Mouse (Mus musculus) midbrain, postnatal 0 days (tissue): ENCODE measurements around the gene Gatd1. TPM values are rescaled to one million over a fixed set of nuclear protein-coding genes. Genes with fewer than 3 reads are reported as not detected.
"Not testable (repeated sequence)": the region's sequence is repeated elsewhere in the genome, so short reads cannot be mapped to it uniquely, and the experiment has no call there.

Experiments used
- ATAC-seq: fragments of 200-750 bp; cut with Nextera tagmentation; 2 replicates; pipeline ENCODE4 v1.8.0; 2017; ENCODE audit warnings: moderate number of reproducible peaks, mild to moderate bottlenecking, moderate TSS enrichment, moderate library complexity; ENCODE audit not compliant: low FRiP score
- DNase-seq: peaks from one replicate; pipeline ENCODE4 v3.0.0-alpha.2; 2015; ENCODE audit warnings: low spot score
- H3K27ac ChIP-seq: fragments of 300-500 bp; sonication (generic); 2 replicates; pipeline ENCODE4 v1.5.1; 2014; ENCODE audit warnings: low read depth, mild to moderate bottlenecking, low read length, mixed read lengths
- H3K27me3 ChIP-seq: fragments of 300-500 bp; sonication (generic); 2 replicates; pipeline ENCODE4 v1.6.1; 2014; ENCODE audit warnings: low read length, control low read depth, mixed read lengths; ENCODE audit not compliant: insufficient read depth
- H3K36me3 ChIP-seq: fragments of 300-500 bp; sonication (generic); 2 replicates; pipeline ENCODE4 v1.6.1; 2014; ENCODE audit warnings: low read length, control low read depth, mixed read lengths; ENCODE audit not compliant: insufficient read depth
- H3K4me1 ChIP-seq: fragments of 300-500 bp; sonication (generic); 2 replicates; pipeline ENCODE4 v1.6.1; 2014; ENCODE audit warnings: mild to moderate bottlenecking, control low read depth, antibody characterized with exemption, low read length, mixed read lengths; ENCODE audit not compliant: insufficient read depth
- H3K4me2 ChIP-seq: fragments of 300-500 bp; sonication (generic); 2 replicates; pipeline ENCODE4 v1.6.1; 2014; ENCODE audit warnings: low read depth, mild to moderate bottlenecking, low read length, mixed read lengths; ENCODE audit not compliant: poor library complexity, severe bottlenecking
- H3K4me3 ChIP-seq: fragments of 300-500 bp; sonication (generic); 2 replicates; pipeline ENCODE4 v1.5.1; 2014; ENCODE audit warnings: low read depth, mild to moderate bottlenecking, low read length, moderate library complexity
- H3K9ac ChIP-seq: fragments of 300-500 bp; sonication (generic); replicated peaks from 2 replicates; pipeline ENCODE4 v1.6.1; 2014; ENCODE audit warnings: mild to moderate bottlenecking, low read length, moderate library complexity, mixed read lengths; ENCODE audit not compliant: poor library complexity, severe bottlenecking
- H3K9me3 ChIP-seq: fragments of 300-500 bp; sonication (generic); 2 replicates; pipeline ENCODE4 v1.6.1; 2016; ENCODE audit warnings: low read length, control low read depth
- CTCF ChIP-seq: IDR thresholded peaks from 2 replicates; pipeline ENCODE4 v1.5.1; 2016; ENCODE audit warnings: antibody characterized with exemption, mild to moderate bottlenecking
- WGBS: fragments of 180-500 bp; shearing (Covaris S2); extraction: QIAGEN DNeasy Blood & Tissue Kit; methylation state at CpG from one replicate; pipeline ENCODE4 v1.1.7; 2014; 5-methylcytosine and 5-hydroxymethylcytosine counted together
- polyA plus RNA-seq: library from polyadenylated mRNA; unstranded; fragments of >200 nt; fragmentation: Nextera tagmentation; extraction: Ambion mirVana; gene quantifications from 2 replicates; pipeline ENCODE4 v1.2.1, GENCODE M21; 2015
- total RNA-seq: library from RNA; depleted of rRNA; stranded (reverse); fragments of >200 nt; gene quantifications from 2 replicates; pipeline ENCODE4 v1.2.3, GENCODE M21; 2014

Gatd1 gene
- total and polyA plus RNA-seq, 2 experiments from 2014 or later: 48.9 to 72.9 TPM

DNA sequence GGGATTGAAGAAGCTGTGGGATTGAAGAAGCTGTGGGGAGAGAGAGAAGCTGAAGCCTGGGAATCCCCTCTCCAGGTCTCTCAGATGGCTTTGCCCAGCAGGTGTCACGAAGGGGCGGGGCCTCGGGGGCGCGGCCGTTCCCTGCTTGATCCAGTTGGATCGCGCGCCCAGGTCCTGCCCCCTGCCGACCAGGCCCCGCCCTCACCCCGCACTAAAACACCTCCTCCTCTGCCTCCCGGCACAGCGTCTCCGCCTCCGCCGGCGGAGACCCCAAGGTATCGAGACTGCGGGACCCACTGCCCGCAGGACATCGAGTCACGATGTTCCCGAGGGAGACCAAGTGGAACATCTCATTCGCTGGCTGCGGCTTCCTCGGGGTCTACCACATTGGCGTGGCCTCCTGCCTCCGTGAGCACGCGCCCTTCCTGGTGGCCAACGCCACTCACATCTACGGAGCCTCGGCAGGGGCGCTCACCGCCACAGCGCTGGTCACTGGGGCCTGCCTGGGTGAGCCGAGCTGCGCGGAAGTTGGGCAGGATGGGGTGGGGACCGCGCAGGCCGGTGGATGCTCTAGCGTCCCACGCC is 41.1 kb upstream of the Gatd1 start, which contains the start of gene Pnpla2:
TSS of gene Pnpla2 (plus strand) at position 232 of the 585 bp plus-strand sequence.
- Histone ChIP-seq H3K27ac (peak within 1 kb of the TSS; percentile 76), H3K4me2 (peak within 1 kb of the TSS; percentile 89), H3K4me3 (peak within 1 kb of the TSS; percentile 74), H3K4me1 (peaks cover 5% of the 10 kb centered on the region; the same call in 1 of the 2 replicates), H3K9me3 (no peaks in the 10 kb centered on the region), H3K9ac (peak within 1 kb of the TSS; percentile 74), H3K27me3 (no peaks in the 10 kb centered on the region), H3K36me3 (peaks cover 35% of the 10 kb centered on the region)
- WGBS: under 1% methylated on average over 42 of the region's 45 CpGs
- DNase-seq: peak; percentile 91
- peak; percentile 45; the same call in 1 of the 2 replicates for TF ChIP-seq CTCF
- ATAC-seq: peak; percentile 81

DNA sequence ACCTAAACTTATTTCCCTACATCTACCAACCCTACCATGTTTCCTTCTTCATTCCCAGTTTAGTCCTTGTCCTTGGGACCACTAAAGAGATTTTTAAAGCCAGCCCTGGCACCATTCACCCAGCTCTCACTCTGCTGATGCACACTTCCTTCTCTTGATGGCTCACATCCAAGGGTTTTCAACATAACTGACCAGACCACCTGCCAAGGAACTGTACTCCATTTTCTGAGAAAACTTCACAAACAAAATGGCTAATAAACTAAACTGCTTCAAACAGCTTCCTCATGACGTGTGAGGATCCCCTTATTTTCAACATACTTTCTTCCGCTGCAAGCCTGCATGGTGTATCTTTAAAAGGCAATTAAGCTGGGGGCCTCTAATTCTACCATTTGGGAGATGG is 39.7 kb upstream of the Gatd1 start:
- no peak for DNase-seq
- Histone ChIP-seq H3K4me1 (peaks cover 5% of the 10 kb centered on the region; the same call in 1 of the 2 replicates), H3K4me3 (no peak overlapping the region), H3K9ac (no peak overlapping the region), H3K9me3 (no peaks in the 10 kb centered on the region), H3K27me3 (no peaks in the 10 kb centered on the region), H3K36me3 (peaks cover 23% of the 10 kb centered on the region), H3K27ac (no peak overlapping the region), H3K4me2 (no peak overlapping the region)
- ATAC-seq: no peak
- WGBS: 75% methylated on average over 2 of the region's 2 CpGs
- TF ChIP-seq CTCF: no peak

- Histone ChIP-seq H3K4me3 (no peak overlapping the region), H3K27ac (no peak overlapping the region), H3K36me3 (peaks cover 14% of the 10 kb centered on the region), H3K9ac (no peak overlapping the region), H3K27me3 (no peaks in the 10 kb centered on the region), H3K4me2 (no peak overlapping the region), H3K4me1 (peaks cover 5% of the 10 kb centered on the region), H3K9me3 (no peaks in the 10 kb centered on the region)
- no peak for TF ChIP-seq CTCF
- ATAC-seq (no peak), DNase-seq (no peak)
Observed at GRCm38 (mm10) chr7:141451928-141452327, 38.0 kb upstream of the Gatd1 start.

- H3K4me1 ChIP-seq: no peaks in the 10 kb centered on the region; the same call in 1 of the 2 replicates
- no peaks in the 10 kb centered on the region for H3K27me3 ChIP-seq
- peak; percentile 91 for ATAC-seq
- H3K9ac ChIP-seq: peak within 1 kb of the TSS; percentile 89
- peak within 1 kb of the TSS; percentile 54 for H3K4me3 ChIP-seq
- H3K9me3 ChIP-seq: no peaks in the 10 kb centered on the region
- peaks cover 14% of the 10 kb centered on the region for H3K36me3 ChIP-seq
- peak within 1 kb of the TSS; percentile 64 for H3K4me2 ChIP-seq
- DNase-seq: peak; percentile 98
- peak; percentile 29; the same call in 1 of the 2 replicates for TF ChIP-seq CTCF
- under 1% methylated on average over 61 of the region's 63 CpGs for WGBS
- peak within 1 kb of the TSS; percentile 93 for H3K27ac ChIP-seq
Observed at GRCm38 (mm10) chr7:141447110-141447991, 33.4 kb upstream of the Gatd1 start, which contains the start of gene Rplp2. Rplp2 (plus strand) TSS chr7:141447370.

DNA sequence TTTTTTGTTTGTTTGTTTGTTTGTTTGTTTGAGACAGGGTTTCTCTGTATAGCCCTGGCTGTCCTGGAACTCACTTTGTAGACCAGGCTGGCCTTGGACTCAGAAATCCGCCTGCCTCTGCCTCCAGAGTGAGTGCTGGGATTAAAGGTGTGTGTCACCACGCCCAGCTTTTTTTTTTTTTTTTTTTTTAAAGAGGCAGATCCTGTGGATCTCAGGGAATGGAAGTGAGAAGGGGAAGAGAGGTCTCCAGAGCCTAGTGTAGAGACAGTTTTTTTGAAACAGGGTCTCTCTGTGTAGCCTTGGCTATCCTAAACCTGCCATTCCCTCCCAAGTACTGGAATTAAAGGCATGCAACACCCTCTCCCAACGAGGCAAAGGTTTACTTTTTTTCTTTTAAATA is 32.4 kb upstream of the Gatd1 start:
- H3K9ac ChIP-seq, H3K36me3 ChIP-seq, ATAC-seq, H3K4me1 ChIP-seq, DNase-seq, H3K9me3 ChIP-seq, H3K4me3 ChIP-seq, H3K27me3 ChIP-seq, H3K27ac ChIP-seq: not testable (repeated sequence)
- H3K4me2 ChIP-seq: peak overlapping the region; percentile 64
- WGBS: 85% methylated on average over 3 of the region's 3 CpGs
